Comparison of ENCODE assay signal across 12 mouse cellular contexts in the genomic region with DNA sequence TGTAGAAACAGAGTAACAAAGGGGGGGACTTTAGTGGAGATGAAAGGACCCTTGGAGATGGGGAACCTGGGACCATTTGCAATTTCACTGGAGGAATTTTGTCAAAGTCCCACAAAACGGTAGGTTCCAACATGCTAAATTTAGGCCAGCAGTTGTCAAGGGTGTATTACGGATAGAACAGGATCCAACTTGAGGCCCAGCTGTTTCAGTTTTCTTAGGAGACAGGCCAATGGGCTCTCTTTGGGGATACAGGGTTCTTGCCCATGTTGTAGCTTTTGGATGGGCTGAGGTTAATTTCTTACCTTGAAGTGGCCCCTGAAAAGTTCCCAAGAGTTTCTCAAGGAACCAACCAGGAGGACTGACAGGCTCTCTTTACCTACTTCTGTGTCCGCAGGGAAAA.
"Had no signal": no experiment of that assay in that cellular context is flagged by ENCODE, and none has a peak within 500 bp of the region (broad histone marks: within the 10 kb centered on the region; RNA-seq: fewer than 3 reads in every experiment).

No protein-coding gene starts in this region.

- DNase-seq: retina, postnatal 1 day; right cerebral cortex, adult 18-20 months; right cerebral cortex, postnatal 14 days; right cerebral cortex, postnatal 25 days; right cerebral cortex, postnatal 4 days; spleen, adult 18-20 months; thymus, adult 18-20 months; thymus, adult 2 months; thymus, postnatal 14 days; thymus, postnatal 25 days; thymus, postnatal 36 days; thymus, postnatal 4 days had no signal
